Mouse (Mus musculus): ENCODE results near the gene Ptpn21.

Ptpn21 gene

GRCm38 (mm10) chr12:98662617-98663016 is 74.6 kb downstream of the Ptpn21 start:
- no peak for DNase-seq (ENCODE audit: low read depth, low spot score)

- DNase-seq (ENCODE audit: low read depth, low spot score) = no peak
Observed at GRCm38 (mm10) chr12:98656873-98657272, 80.3 kb downstream of the Ptpn21 start.

- peak; percentile 59 for DNase-seq (ENCODE audit: low read depth, low spot score)
Observed at GRCm38 (mm10) chr12:98644852-98645251, 92.4 kb downstream of the Ptpn21 start.

- no peak for DNase-seq (ENCODE audit: low read depth, low spot score)
Observed at GRCm38 (mm10) chr12:98628260-98628970, 108.8 kb downstream of the Ptpn21 start.

- DNase-seq (ENCODE audit: low read depth, low spot score) = peak; percentile 94
Observed at GRCm38 (mm10) chr12:98627392-98628259, 109.6 kb downstream of the Ptpn21 start, which contains the start of gene Spata7. Spata7 (plus strand) TSS chr12:98628157.

Measured in ES-CJ7 (cell line).